Mouse (Mus musculus) right cerebral cortex, postnatal 10 days (tissue): ENCODE data around the gene Abca1.

Source experiments
- DNase-seq, 2 experiments: peaks; one replicate each; pipeline ENCODE4 v3.0.0; 2021; ENCODE audit warnings: low spot score in 2 of 2

Gene Abca1

DNA sequence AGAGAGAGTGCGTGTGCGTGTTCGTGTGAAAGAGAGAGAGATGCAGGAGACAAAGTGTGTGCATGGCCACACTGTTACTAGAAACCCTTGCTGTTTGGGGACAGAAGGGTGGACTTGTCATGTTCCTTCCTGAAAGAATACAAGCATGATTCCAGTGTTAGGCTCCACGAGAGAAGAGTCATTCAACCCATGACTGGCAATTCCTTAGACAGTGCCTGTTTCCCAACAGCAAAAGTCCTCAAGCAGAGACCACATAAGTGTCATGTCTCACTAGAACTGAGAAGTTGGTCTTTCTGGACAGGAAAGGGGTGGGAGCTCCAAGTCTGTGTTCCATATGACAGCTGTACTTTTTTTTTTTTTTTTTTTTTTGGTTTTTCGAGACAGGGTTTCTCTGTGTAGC, 10.1 kb downstream of the Abca1 start:
- DNase-seq, result no peak

DNA sequence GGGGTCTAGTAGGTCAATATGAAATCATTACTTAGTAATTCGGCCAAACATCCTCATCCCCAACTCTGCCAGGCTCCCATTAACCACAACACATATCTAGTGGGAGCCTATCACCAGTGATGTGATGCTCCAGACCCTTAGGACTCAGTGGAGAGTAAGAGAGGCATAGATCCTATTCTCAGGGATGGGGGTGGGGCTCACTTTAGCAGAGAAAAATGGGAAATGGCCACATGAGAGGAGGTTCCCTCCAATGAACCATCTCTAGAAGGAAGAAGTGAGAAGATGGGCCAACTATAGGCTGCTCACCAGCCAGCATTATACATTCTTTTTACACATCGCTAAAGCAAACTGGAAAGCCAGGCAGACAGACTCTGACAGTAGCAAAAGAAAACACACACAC, 10.9 kb downstream of the Abca1 start:
- DNase-seq, result no peak

DNA sequence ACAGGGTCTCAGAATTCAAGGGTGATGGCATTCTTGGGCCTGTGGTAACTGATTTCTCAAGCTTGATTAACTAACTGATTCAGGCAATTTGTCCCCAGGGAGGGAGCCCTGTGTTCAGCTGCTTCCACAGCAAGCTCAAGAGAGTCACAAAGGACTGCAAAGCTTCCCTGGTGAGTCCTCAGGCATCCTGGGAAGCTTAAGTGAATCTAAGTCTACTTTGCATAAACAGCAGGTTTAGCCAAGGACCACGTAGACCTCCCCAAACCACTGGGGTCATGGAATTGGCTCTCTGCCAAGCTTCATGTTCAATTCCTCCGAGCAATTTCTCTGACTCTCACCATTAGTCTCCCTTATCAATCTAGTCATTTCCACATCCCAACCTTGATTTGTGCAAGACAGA, 12.2 kb downstream of the Abca1 start:
- no peak for DNase-seq

DNA sequence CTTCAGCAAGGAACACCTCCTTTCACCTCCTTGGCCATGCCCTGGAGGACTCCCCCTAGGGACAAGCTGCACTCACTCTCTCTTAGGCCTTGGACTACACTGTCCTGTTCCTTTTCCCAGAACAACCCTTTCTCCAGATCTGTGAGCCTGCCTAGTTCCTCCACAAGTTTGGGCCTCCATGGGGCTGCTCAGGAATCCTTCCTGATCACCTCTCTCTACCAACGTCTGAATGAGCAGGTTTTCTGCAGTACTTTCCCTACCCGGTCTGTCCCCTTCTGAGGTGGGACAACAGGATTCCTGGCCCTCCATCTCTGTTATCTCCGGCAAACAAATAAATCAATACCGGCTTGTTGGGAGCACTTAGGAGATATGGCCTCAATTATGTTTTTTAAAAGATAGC, 12.6 kb downstream of the Abca1 start:
- DNase-seq, result no peak

DNA sequence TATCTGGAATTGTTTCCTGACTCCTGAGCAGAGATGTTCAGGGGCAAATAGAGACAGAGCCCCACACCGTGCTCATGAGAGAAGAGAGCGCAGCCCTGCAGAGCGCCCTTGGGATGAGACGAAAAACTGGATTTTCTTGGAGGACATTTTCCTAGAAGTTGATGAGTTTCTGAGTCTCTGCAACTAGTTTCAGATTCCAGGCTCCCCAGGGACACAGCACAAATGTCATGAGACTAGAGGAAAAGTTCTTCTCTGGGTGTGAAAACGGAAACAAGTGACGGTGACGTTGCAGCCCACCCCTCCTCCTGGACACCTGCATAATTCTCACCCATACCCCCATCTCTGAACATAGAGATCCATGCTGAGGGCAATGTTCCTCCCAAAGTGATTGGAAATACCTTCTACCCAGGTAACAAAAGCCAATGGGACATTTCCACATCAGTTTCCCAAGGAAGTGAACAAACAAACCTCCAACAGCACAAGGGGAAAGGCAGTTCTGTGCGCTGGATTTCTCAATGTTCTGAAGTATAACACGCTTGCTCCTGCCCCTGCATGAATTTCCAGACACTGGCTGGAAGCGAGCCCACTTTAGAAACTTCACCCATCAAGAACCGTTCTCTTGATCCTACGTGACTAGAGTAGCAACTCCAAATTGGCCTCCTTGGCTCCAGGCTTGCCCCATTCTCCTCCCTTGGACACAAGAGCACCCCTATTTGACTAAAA, 13.3 kb downstream of the Abca1 start:
- peak in 1 of 2 experiments; percentile 32 for DNase-seq

DNA sequence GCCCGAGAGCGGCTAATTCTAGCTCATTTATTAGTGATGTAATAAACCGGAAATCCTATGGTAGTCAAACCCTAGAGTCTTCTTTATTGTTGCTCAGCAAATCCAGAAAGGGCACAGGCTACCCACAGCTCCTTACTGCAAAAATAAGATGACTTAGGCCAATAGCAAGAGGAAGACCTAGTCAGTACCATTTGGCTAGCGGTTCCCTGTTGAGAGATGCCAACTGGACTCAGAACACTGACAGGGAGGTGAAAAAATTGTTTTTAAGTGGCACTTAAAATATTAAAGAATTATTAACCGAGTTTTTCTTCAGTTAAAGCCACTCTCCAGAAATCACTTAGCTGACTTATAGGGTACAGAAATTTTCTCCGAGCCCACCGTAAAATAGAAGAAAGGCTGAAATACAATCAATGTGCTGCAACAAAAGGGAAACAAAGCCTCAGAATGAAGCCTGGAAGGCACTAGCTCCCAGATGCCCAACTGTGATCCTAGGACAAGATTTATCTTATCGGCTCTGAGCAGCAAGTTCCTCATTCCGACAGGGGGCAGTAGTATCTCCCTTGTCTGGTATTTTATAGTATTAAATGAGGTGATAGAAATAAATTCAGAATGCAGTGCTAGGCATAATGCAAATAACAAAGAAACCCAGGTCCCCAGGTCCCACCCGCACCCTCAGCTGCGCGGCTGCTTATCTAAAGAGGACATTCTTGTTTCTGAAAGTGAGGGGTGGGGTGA, 14.1 kb downstream of the Abca1 start:
- DNase-seq, result no peak

DNA sequence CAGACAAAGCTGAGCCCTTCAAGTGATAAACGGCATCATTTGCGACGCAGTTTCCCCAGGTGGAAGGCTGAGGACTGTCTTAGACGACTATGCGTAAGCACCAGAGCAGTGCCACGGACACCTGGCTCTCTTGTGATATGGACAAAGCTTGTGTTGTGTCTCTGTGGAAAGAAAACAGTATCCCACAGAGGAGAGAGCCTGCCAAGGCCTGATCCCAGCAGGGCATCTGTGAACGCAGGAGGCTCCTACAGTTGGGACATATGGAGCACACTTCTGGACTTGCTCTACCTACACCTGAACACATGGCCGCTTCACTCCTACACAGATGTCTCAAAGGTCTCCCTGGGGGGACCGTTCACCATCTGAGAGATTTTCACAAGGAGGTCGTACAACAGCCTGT, 15.1 kb downstream of the Abca1 start:
- no peak for DNase-seq

DNA sequence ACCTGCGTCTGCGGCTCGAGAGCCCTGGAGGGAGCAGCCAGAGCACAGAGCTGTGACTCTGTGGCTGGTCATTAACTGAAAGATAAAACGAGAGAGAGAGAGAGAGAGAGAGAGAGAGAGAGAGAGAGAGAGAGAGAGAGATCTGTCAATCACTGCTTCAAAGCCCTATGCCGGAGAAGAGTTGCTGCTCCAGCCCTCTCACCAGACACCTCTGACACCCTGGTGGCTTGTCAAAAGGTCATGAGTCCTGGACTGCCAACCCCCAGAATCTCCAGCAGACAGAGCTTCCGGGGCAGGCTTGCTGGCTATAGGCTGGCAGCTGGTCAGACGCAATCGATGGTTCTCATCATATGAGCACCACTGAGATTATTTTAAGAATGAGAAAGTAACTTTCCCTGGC, 15.7 kb downstream of the Abca1 start:
- no peak for DNase-seq

DNA sequence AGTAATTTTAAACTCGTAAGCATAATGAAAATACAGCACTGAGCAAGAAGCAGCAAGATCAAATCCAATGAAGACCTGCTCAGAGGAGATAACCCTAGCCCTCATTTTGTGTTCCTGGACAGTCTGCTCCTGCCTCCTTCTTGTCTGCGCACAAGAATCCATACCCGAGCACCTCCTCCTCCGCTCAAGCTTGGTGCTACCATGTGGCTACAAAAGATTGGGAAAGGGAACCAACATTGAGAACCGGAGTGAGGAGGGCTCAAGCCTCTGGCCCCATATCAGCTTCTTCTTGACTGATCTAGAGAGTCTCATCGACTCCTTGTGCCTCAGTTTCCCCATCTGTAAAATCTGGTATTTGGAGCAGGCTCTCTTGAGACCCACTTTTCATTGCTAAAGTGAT, 19.0 kb downstream of the Abca1 start:
- no peak for DNase-seq

DNA sequence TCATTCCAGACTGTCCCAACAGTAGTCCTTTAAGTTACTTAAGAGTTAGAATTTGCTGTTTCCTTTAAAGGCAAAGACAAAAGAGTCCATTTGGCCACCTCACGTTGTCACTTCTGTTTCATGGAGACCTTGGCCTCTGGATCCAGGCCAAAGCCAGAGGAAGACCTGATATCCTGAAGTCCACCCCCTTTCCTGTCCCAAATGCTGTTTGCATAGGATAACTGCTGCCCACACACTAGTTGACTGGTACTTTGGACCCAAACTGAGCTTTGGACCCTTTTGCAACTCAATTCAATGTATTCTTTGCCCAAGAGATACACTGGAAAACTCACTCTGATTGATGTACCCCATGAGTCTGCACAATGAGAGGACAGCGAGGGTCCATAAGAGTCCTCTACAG, 20.2 kb downstream of the Abca1 start:
- no peak for DNase-seq

DNA sequence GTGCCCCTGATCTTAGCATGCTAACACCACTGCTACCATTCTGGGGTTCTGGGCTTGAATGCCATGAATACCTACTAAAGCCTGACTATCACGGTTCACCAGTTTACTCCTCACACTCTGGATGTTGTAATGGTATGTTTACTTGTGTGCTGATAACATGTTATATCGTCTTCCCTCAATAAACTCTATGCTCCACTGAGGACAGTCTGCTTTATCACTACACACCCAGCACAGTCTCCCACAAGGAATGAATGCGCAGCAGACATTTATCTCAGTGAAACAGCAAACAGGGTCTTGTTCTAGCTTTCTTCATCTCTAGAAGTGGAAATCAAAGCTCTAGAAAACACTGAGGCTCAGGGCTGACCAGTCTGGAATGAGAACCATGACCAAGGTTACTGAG, 20.7 kb downstream of the Abca1 start:
- no peak for DNase-seq

DNA sequence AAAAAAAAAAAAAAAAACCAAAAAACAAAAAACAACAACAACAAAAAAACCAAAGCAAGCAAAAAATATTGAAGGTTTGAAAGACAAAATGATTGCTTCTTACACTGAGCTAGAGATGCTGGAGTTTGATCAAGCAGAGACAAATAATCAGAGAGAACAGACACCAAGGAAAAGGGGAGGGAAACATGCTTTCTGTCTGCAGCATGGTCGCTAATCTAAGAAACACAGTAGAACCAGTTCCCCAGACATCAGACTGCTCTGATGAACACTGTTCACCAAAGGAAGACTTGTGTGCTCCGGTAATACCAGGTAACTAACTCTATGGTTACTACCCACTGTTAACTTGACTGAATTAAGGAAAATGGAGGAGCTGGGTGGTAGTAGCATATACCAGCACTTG, 22.6 kb downstream of the Abca1 start:
- no peak for DNase-seq

DNA sequence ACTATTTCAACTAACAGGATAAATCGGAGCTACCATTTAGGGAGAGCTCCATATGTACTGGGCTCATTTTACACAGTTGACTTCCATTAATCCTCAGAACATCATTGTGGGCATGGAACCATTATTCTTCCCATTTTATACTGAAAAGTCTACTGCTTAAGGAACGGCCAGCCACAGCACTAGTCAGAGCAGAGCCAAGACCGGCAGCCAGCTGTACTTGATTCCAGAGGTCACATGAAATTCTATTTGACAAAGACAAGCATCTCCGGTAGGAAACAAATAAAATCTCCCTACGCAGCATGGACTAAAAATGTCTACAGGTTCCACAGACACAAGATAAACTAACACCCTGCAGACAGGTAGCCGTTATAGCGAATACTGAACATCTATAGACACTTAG, 24.9 kb downstream of the Abca1 start:
- DNase-seq, result no peak

DNA sequence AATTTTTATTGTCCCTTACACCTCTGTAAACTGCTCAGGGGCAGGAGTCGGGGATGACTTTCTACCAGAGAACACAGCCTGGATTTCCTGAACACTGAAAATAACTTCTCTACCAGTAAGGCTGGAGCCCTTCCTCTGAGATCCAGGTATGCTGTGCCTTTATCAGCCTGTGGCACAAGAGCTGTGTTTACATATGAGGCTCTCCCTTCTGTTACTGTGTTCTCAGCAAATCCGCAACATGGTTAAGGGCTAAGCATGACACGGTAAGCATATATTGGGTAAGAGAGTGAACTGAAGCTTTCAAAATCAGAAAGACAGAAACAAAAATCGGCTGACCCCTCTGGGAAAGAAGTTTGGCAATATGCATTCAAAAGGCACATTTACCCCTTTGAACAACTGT, 25.7 kb downstream of the Abca1 start:
- DNase-seq, result no peak

DNA sequence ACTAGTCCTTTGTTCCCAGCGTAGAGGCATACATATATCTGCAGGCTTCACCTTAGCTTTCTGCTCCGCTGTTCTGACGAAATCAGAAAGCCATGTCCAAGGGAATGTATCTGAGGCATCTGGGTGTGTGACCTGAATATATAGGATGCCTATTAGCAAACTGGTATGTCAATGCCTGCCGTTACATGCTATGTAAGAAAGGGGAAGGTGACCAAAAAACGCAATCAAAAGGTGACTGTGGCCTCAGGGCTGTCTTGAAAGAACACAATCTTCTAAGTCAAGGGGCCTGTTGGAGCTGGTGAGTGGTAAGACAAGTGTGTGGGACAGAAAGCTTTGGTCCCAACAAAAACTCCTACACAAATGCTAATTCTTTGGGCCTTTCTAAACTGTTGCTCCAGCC, 28.2 kb downstream of the Abca1 start:
- no peak for DNase-seq

DNA sequence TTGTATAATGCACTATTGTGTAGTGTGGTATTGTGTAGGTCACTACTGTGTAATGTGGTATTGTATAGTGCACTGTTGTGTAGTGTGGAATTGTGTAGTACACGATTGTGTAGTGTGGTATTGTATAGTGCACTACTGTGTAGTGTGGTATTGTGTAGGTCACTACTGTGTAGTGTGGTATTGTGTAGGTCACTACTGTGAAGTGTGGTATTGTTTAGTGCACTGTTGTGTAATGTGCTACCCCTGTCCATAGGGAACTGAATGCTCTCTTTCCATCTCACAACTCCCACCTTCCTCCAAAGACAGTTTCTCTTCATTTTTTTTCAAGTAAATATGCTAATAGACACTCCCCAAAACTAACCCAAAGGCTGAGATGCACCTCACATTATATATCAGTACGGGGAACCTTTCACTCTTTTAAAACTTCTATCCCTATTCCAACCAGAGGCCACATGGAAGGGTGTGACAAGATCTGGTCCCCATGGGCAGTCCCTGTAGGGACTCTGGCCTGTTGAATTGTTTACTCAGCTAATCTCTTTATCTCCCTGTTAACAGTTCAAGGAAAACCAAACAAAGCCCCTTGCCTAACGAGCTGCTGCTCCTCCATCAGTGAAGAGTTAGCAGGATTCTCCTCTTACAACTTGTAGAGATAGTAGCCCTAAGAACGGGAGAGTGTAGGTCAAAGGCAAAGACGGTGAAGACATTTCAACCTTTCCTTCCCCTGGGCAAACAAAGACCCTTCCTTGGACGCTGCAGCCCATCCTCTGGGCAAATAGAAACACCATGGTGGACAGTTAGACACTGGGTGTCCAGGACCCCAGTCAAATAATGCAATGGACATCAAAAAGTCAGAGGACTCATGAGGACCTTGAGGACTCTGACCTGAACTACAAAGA, 28.8 kb downstream of the Abca1 start:
- no peak for DNase-seq

DNA sequence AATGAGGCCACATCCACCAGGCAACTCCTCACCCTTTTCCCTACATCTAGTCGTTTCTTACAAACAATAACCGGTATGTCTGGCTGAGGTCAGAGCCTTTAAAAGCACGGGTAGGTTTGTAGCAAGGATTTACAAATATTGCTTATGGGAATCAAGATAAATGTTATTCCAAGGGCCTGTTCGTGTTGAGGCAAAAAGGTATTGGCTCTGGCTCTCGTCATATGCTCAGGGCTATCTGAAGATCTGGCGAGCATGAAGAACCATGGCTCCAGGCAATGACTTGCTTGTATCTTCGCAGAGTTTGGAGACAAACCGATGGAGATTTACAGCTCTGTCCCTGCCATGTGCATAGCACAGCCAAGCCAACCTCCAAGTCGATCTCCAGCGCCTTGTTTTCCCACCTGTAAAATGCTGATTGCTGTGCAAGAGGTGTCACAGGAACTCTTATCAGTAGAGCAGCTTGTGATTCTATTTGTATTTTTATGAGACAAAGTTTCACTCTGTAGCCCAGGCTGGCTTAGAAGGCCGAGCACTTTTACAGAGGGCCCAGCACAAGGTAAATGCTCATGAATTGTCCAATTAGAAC, 29.9 kb downstream of the Abca1 start:
- DNase-seq, result no peak

DNA sequence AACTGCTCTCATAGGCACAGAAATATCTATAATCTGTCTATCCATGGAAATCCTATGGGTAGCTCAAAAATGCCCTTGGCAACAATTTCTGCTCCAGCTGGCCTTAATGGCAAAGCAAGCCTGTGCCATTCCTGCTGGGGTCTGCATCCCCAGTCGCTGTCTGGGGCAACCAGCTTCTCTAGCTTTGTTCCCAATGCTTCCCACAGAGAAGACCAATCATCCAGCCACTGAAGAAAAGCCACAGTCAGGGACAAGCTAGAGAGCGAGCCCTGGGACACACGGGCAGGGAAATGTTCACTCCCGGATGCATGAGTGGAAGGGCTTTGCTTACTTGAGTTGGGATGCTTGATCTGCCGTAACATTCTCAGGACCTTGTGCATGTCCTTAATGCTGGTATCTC, 32.4 kb downstream of the Abca1 start:
- no peak for DNase-seq

DNA sequence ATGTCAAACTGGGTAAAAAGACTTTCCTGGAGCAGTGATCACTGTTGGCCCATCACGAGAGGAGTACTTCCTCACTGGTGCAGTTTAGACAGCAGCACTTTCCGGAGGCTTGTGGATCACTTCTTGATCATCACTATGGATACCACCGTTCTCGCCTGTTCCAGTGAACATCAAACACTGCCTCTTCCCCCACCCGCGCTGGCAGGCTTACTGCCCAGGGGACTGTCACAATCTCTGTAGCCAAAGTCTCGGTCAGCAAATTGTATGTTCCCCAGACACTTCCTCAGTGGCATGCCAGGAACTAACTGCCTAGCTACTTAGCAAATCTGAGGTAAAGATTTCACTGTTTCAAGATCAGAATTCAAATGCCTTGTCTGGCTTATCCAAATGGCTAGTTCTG, 32.9 kb downstream of the Abca1 start:
- peak; percentile 56 to 58 for DNase-seq

DNA sequence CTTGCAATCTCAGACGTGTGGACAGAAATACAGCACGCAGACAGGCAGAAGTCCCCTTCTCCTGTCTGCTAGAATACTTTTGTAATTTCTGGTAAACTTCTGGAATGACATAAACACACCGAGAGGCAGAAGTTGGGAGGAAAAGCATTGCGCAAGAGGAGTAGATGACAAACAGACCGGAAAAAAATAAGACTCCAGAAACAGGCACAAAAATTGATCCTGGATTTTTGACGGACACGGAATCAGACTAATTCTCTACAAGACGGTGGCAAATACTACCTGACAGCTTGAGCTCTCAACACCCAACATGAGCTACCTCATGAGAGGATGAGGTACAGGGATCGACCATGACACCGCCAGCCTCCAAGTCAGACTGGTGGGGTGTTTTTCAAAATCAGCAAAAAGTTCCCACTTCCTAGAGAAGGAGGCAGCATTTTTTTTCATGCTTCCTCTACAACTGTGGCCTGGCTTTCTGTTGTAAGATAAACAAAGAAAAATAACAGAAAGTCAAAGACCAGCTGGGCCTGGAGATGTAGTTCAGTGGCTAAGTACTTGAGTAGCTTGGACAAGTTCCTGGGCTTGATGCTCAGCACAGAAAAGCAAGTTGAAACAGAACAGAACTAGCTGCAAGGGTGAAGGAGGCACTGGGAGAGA, 34.7 kb downstream of the Abca1 start:
- no peak for DNase-seq

DNA sequence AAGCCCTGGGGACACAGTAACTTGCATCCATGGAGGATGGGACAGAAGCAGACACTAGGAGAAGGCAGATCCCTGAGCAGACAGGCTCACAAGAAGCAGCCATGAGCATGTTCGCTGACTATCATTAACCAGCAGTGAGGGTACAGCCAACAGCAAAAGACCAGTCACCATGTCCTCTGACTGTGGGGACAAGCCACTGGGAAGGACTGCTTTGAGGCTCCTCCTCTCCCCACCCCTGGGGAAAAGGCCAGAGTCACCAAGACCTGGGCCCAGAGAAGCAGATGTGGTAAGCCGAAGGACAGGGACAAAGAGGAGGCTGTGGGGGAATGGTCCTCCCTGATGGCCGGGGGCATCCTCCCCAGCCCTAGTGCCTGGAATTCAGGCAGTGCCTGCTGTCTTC, 37.4 kb downstream of the Abca1 start:
- DNase-seq, result no peak
